Mouse (Mus musculus): ENCODE measurements around the gene Lsamp.

Gene Lsamp

GRCm38 (mm10) chr16:41510915-41511552 lies 1526.9 kb downstream of the Lsamp start:
- intact Hi-C loops (cut with DNase I) = no loop called here

DNA sequence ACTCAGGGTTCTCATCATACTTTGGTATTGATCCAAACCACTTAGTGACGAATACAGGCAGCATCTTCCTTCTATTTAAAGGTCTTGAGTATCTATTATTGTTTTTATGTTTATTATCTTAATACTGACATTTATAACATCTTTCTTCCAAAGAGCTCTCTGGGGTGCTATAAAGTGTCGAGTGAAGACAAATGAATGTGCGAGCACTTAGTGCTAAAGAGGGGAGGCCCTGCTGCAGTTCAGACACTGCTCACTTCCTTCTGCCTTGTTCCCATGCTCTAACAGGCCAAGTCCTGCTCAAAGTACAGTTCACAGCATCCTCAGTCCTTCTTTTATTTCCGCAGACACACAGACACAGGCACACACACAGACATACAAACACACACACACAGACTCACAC lies 1537.4 kb downstream of the Lsamp start:
- intact Hi-C loops (cut with DNase I) = no loop called here

GRCm38 (mm10) chr16:41524266-41524665 lies 1540.1 kb downstream of the Lsamp start:
- intact Hi-C loops (cut with DNase I) = no loop called here

DNA sequence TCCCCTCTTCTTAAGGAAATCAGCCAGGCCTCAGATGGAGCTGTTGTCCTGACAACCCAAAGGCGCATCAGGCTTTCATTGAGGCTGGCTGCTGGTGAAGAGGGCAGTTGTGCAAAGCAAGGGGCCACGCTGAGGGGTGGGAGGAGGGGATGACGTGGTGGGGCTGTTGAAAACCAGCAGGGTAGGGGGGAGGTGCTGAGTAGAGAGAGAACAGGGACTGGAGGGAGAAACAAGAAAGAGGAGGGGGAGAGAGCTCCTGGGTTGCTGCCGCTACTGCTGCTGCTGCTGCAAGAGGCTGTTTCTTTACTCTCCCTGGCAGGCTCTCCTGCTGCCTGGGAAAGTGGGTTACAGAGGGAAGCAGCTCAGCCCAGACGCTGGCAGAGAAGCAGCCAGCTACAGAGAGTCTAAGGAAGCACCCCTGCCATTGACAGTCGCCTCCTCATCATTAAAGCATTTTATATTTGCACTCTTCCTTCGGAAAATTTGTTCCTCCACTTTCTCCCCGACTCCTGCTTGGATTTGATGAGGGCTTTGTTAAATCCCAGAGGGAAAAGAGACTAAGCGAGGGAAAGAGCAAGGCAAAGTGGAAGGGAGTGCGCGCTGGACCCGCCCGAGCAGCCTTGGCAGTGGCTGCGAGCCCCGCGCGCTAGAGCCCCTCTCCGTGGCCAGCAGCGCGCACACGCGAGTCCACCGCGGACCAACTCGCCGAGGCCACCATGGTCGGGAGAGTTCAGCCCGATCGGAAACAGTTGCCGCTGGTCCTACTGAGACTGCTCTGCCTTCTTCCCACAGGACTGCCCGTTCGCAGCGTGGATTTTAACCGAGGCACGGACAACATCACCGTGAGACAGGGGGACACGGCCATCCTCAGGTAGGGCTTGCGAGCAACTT lies 1548.7 kb downstream of the Lsamp start:
- intact Hi-C loops (cut with DNase I) = no loop called here

DNA sequence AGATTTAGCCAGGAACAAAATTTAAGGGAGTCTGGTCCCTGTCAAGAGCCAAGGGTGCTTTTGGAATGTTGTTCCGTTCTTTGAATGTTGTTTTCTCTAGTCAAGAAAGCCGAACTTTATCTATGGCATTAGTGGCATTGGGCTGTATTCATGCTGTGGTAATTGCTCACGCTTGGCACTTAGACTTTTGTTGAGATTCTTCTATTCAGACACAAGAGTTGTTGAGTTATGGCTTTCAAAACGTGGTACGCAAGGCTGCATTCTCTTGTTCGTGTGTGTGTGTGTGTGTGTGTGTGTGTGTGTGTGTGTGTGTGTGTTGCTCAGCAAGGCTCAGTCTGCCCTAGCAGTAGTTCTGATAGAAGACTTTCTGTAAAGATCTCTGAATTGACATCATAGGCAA lies 1549.5 kb downstream of the Lsamp start:
- intact Hi-C loops (cut with DNase I) = no loop called here

DNA sequence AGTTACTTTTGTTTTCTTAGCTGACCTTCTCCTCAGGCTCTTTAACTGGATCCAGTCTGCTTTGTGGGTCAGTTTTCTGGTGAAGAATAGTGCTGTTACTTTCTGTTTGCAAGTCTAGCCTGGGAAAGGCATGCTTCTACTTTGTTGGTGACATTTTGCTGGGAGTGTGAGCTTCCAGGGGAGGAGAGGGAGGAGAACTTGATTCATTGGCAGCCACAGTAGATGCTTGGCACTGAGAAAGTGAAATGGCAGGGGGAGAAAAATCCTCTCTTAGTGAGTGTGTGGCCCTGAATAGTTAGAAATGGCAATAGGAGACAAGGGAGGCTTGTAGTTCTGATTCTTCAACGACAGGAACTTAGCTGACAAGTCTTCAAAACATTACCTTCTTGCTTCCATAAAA lies 1551.6 kb downstream of the Lsamp start:
- intact Hi-C loops (cut with DNase I) = no loop called here

DNA sequence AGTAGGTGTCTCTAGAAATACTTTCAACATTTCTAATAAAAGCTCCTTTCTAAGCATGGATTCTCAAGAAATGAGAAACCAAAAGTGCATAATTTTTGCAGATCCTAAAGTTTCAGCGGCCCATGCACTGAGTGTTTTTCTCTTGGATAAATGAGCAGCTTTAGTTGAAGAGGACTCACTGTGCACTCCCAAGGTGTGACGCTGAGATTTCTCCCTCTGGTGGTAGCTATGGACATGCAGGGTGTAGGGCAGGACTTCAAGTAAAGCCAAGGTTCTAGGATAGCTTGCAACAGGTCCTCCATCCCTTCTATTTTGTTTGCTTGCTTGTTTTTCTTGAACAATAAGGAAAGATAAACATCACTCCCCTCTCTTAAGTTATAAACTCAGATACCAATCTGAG lies 1558.5 kb downstream of the Lsamp start:
- intact Hi-C loops (cut with DNase I) = no loop called here

DNA sequence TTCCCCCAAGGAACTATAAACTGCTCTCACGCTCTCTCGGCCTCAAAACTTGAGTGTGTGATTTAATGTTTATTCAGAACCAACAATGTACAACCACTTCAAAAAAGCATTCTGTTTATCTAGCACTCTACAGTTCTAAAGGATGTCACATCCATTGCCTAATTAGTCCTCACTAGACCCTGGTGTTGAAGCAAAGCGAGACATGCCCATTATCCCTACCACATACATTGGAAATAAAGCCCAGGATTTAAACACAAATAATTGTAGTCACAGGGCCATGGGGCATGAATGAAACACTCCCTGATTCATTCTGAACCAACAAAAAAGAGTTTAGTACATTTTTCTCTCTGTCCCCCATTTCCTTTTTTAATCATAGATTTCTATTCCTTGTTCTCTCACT lies 1567.0 kb downstream of the Lsamp start:
- intact Hi-C loops (cut with DNase I) = no loop called here

- intact Hi-C loops (cut with DNase I) = no loop called here
Measured at GRCm38 (mm10) chr16:41551851-41552262, 1567.7 kb downstream of the Lsamp start.

- intact Hi-C loops (cut with DNase I) = no loop called here
Measured at GRCm38 (mm10) chr16:41557104-41557503, 1572.9 kb downstream of the Lsamp start.

GRCm38 (mm10) chr16:41565233-41565632 lies 1581.1 kb downstream of the Lsamp start:
- intact Hi-C loops (cut with DNase I) = no loop called here

- intact Hi-C loops (cut with DNase I) = no loop called here
Measured at GRCm38 (mm10) chr16:41588675-41589301, 1604.6 kb downstream of the Lsamp start.

DNA sequence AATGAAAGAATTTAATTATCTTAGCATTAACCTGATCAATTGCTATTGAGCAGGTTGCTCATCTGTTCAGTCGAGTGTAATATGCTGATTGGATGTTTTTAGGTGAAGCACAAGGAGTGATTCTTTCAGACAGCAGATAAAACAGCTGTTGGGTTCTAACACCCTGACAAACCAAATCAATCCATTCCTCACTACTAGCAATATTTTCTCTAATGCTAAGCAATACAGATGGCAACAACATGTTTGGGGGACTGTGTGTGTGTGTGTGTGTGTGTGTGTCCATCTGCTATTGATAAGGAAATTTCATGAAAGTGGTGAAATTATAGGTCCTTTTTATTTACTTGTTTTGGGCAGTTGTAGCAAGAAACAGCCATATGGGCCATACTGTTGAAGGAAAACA lies 1628.1 kb downstream of the Lsamp start:
- intact Hi-C loops (cut with DNase I) = no loop called here

DNA sequence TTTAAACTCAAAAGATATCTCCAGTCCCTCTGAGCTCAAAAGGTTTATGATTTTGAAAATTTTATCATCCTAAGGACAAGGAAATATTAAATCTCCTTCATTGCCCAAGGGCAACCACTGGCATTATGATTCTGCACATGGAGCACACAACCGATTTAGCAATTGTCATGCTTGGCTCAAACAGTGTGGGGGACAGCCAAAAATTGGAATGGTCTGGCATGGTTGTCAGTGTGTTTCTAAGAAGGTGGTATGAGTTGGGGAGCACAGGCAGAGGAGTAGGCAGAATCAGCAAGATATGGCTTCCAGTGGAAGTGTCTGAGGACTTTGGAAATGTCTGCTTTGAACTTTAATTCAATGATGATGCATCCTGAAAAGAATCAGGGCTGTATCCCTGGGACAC lies 1639.7 kb downstream of the Lsamp start:
- intact Hi-C loops (cut with DNase I) = no loop called here

DNA sequence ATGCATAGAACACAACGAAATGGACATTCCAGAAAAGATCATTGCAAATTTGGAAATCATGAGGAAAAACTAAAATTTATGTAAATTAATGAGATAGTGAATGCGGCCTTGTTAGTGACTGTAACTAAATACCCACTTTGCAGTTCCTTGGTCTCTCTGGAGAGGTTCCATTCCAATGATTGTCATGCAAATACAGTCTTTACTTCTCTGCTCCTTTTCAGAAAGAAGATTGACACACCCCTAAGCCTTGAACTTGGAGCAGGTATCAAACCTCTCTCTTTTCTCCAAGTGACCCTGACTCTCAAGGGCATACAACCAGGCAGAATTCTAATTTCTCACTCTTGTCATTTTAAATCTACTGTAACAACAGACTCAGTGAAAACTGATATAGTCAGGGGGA lies 1649.7 kb downstream of the Lsamp start:
- intact Hi-C loops (cut with DNase I) = no loop called here

DNA sequence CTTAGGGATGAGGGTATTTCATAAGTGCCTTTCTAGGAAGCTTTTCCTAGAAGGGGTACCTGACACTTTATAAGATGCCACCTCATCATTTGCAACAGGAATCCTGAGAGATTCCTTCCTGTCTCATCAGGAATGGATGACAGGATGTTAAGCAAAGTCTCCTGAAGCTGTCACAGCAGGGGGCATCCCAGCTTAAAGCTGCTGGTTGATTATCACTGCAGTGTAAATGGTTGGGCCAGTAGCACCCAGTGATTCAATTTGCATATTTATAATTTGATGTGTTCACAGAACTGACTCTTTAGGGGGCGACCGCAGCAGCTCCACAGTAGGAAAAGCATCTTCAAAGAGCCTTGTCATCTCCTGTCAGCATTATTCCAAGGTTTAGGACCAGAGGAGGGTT lies 1656.7 kb downstream of the Lsamp start:
- intact Hi-C loops (cut with DNase I) = no loop called here

DNA sequence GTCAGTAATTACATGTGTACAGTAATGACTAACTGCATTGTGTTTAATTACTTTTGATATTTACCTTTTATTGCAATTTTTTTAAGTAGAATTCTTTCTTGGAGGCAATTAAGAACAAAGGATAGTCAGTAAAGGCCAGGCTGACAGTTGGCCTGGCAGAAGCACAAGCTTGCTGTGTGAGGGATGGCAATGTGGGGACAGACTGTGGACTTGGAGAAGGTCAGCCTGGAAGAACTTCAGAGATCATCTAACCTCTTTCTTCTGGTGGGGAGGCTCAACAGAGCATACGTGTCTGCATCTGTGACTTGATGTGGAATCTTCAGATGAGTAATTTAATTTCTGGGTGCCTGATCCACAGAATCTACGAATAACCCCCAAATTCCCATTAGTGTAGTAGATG lies 1669.1 kb downstream of the Lsamp start:
- intact Hi-C loops (cut with DNase I) = no loop called here

GRCm38 (mm10) chr16:41674316-41675038 lies 1690.3 kb downstream of the Lsamp start:
- intact Hi-C loops (cut with DNase I) = no loop called here

GRCm38 (mm10) chr16:41675774-41676173 lies 1691.6 kb downstream of the Lsamp start:
- intact Hi-C loops (cut with DNase I) = no loop called here

DNA sequence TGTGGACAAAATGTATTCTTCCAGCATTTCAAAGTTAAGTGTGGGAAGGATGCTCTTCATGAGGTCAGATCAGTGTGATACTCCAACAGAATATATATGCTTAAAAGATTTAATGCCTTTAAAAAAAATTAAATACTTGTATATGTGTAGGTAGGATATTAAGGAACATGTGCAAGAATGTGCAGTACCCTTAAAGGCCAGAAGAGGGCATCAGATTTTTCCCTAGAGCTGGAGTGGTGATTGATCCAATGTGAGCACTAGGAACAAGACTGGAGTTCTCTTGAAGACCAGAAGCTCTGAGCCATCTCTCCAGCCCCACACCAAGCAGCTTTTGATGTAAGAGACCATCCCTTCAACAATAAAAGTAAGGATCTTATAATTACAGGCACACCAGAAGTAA lies 1708.3 kb downstream of the Lsamp start:
- intact Hi-C loops (cut with DNase I) = loop anchor here (10.0 kb wide), 1 partner anchor 142 kb away; no protein-coding TSS in a partner anchor

DNA sequence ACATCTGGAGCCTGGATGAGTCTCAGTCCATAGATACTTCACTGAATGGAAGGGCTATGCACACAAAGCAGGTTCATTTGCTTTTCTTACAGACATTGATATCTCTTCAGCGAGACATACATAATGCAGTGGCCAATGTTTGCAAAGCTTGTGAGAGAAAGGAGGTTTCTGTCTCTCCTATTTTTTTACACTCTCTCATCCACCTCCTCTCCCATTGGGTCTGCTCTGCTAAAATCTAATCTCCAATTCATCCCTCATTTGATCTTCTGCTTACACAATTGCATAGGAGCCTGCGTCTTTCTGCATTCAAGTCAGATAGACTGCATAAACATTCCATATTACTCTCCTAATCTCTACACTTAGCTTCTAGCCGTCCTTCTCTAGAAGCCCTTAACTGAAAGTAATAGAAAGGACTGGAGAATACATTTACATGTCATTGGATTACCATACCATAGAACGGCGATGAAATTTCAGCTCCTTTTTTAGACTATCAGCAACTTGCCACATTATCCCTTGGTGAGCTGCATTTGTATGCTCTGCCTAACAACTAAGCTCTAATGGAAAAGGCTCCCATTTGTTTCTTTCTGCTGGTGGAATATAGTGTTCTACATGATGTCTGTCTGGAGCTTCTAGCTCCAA lies 1717.7 kb downstream of the Lsamp start:
- intact Hi-C loops (cut with DNase I) = no loop called here

Data from adrenal gland (tissue).